In genomic region chr10:76961156-76961555, GRCm38 (mm10) we compare ENCODE assay signal across 7 mouse cellular contexts. TPM values are rescaled to one million over a fixed set of nuclear protein-coding genes. Genes with fewer than 3 reads are reported as not detected.
A peak's percentile ranks its signal among the peaks of the same experiment; 100 is the strongest.
DNase-seq lines count a peak whose midpoint lies in the region; ATAC-seq and TF ChIP-seq lines count a peak whose summit lies in the region.

No protein-coding gene starts in this region.

- H3K27me3 ChIP-seq in lung, postnatal 0 days (replicated peaks; ENCODE audit: insufficient read depth, low read length) = 0 out of 2 replicates have a peak, but pooled peaks cover 5% of the 10 kb centered on the region
- H3K27me3 ChIP-seq in forebrain, embryonic 16.5 days (replicated peaks; ENCODE audit: control insufficient read depth, insufficient read depth, low read length) = no peaks in the 10 kb centered on the region
- no peaks in the 10 kb centered on the region for H3K27me3 ChIP-seq in limb, embryonic 12.5 days
- no peaks in the 10 kb centered on the region for H3K27me3 ChIP-seq in stomach, embryonic 14.5 days (ENCODE audit: control insufficient read depth, insufficient read depth, low read length)

- ATAC-seq in lung, postnatal 0 days = no peak
- ATAC-seq in forebrain, embryonic 16.5 days = peak; percentile 1; the same call in 1 of the 2 replicates
- peak; percentile 5; the same call in 1 of the 2 replicates for ATAC-seq in limb, embryonic 12.5 days (ENCODE audit: insufficient number of reproducible peaks, insufficient read depth, low FRiP score, low TSS enrichment, low read depth)
- ATAC-seq in stomach, embryonic 14.5 days (ENCODE audit: insufficient number of reproducible peaks, insufficient read depth, low FRiP score, low read depth) = no peak

- H3K36me3 ChIP-seq in lung, postnatal 0 days (ENCODE audit: insufficient read depth, low read length) = no peaks in the 10 kb centered on the region
- no peaks in the 10 kb centered on the region for H3K36me3 ChIP-seq in forebrain, embryonic 16.5 days (ENCODE audit: control insufficient read depth, insufficient read depth)
- no peaks in the 10 kb centered on the region for H3K36me3 ChIP-seq in limb, embryonic 12.5 days
- H3K36me3 ChIP-seq in stomach, embryonic 14.5 days (ENCODE audit: control insufficient read depth, insufficient read depth, low read length) = no peaks in the 10 kb centered on the region

- H3K27ac ChIP-seq in lung, postnatal 0 days (ENCODE audit: low read length) = no peak overlapping the region
- H3K27ac ChIP-seq in forebrain, embryonic 16.5 days (ENCODE audit: low read length) = no peak overlapping the region; the same call in 1 of the 2 replicates
- no peak overlapping the region for H3K27ac ChIP-seq in limb, embryonic 12.5 days
- no peak overlapping the region for H3K27ac ChIP-seq in stomach, embryonic 14.5 days (ENCODE audit: low read length)

- intact Hi-C loops in left cerebral cortex, postnatal 14 days (cut with DNase I) = no loop called here

- peak overlapping the region; percentile 58 for H3K9ac ChIP-seq in lung, postnatal 0 days (replicated peaks; ENCODE audit: low read depth)
- H3K9ac ChIP-seq in forebrain, embryonic 16.5 days (replicated peaks; ENCODE audit: low read depth, low read length) = peak overlapping the region; percentile 87
- H3K9ac ChIP-seq in limb, embryonic 12.5 days (replicated peaks) = peak overlapping the region; percentile 79
- H3K9ac ChIP-seq in stomach, embryonic 14.5 days (replicated peaks; ENCODE audit: low read depth, low read length) = peak overlapping the region; percentile 58

- H3K4me1 ChIP-seq in lung, postnatal 0 days (ENCODE audit: insufficient read depth, low read depth, low read length) = peaks cover 6% of the 10 kb centered on the region; the same call in 1 of the 2 replicates
- H3K4me1 ChIP-seq in forebrain, embryonic 16.5 days (replicated peaks; ENCODE audit: control insufficient read depth, insufficient read depth, low read length) = peaks cover 22% of the 10 kb centered on the region
- peaks cover 39% of the 10 kb centered on the region for H3K4me1 ChIP-seq in limb, embryonic 12.5 days (replicated peaks)
- H3K4me1 ChIP-seq in stomach, embryonic 14.5 days (ENCODE audit: control insufficient read depth, insufficient read depth, low read length) = peaks cover 30% of the 10 kb centered on the region

- peak overlapping the region; percentile 94 for H3K4me2 ChIP-seq in lung, postnatal 0 days (replicated peaks; ENCODE audit: low read depth, low read length)
- H3K4me2 ChIP-seq in forebrain, embryonic 16.5 days (ENCODE audit: low read length) = peak overlapping the region; percentile 96
- H3K4me2 ChIP-seq in limb, embryonic 12.5 days = peak overlapping the region; percentile 94
- peak overlapping the region; percentile 98 for H3K4me2 ChIP-seq in stomach, embryonic 14.5 days (replicated peaks; ENCODE audit: low read depth, low read length)

- H3K9me3 ChIP-seq in lung, postnatal 0 days (ENCODE audit: low read length) = no peaks in the 10 kb centered on the region
- no peaks in the 10 kb centered on the region for H3K9me3 ChIP-seq in forebrain, embryonic 16.5 days (ENCODE audit: control insufficient read depth, low read length)
- no peaks in the 10 kb centered on the region for H3K9me3 ChIP-seq in limb, embryonic 12.5 days
- H3K9me3 ChIP-seq in stomach, embryonic 14.5 days (ENCODE audit: control insufficient read depth, low read depth, low read length) = no peaks in the 10 kb centered on the region

- peak; percentile 9 for DNase-seq in lung, postnatal 0 days (ENCODE audit: low spot score)
- DNase-seq in lung, postnatal 4 days = no peak
- DNase-seq in left cerebral cortex, postnatal 14 days (ENCODE audit: low spot score in 2 of 2) = no peak
- DNase-seq in urinary bladder, postnatal 14 days (ENCODE audit: low spot score) = no peak

- peak overlapping the region; percentile 59 for H3K4me3 ChIP-seq in lung, postnatal 0 days (ENCODE audit: low read depth, low read length)
- H3K4me3 ChIP-seq in forebrain, embryonic 16.5 days (replicated peaks; ENCODE audit: low read length) = peak overlapping the region; percentile 78
- peak overlapping the region; percentile 65 for H3K4me3 ChIP-seq in limb, embryonic 12.5 days (replicated peaks)
- H3K4me3 ChIP-seq in stomach, embryonic 14.5 days (ENCODE audit: low read depth, low read length) = peak overlapping the region; percentile 58

- no peak for TF ChIP-seq EP300 in lung, postnatal 0 days (IDR thresholded peaks at IDR 0.05)

- TF ChIP-seq CTCF in lung, postnatal 0 days (IDR thresholded peaks at IDR 0.05) = no peak

- WGBS in lung, postnatal 0 days = 13% methylated on average over 11 of the region's 11 CpGs
- 5% methylated on average over 11 of the region's 11 CpGs for WGBS in forebrain, embryonic 16.5 days
- 9% methylated on average over 11 of the region's 11 CpGs for WGBS in limb, embryonic 12.5 days
- WGBS in stomach, embryonic 14.5 days = 10% methylated on average over 11 of the region's 11 CpGs

RNA-seq across cellular contexts. Expression of gene Pcbp3, which starts 0.5 kb away (rescaled TPM):
- polyA plus RNA-seq in lung, postnatal 0 days (2015; fragmentation: Nextera tagmentation; extraction: Ambion mirVana) = 29.0 and 29.3 TPM in 2 replicates
- 58.9 and 64.2 TPM in 2 replicates for polyA plus RNA-seq in forebrain, embryonic 16.5 days (2015; fragmentation: Nextera tagmentation; extraction: Ambion mirVana)
- 33.0 and 34.8 TPM in 2 replicates for polyA plus RNA-seq in limb, embryonic 12.5 days (2016; fragmentation: Nextera tagmentation; extraction: Ambion mirVana)
- polyA plus RNA-seq in stomach, embryonic 14.5 days (2014; fragmentation: Nextera tagmentation; extraction: Ambion mirVana) = 27.3 and 28.2 TPM in 2 replicates
- 10 to 100 TPM; 63.0 to 69.9 TPM for total RNA-seq in left cerebral cortex, postnatal 14 days (2021)

Comparison
In these comparisons a context has a peak if more than half of its experiments do, and no peak if none do; other contexts are left out.
1. ATAC-seq: peak in forebrain, embryonic 16.5 days (single experiment) and limb, embryonic 12.5 days (single experiment); none in lung, postnatal 0 days (single experiment) and stomach, embryonic 14.5 days (single experiment).
2. Peak in every context shown above with its lines, with median percentiles within 50 percentile points of each other: H3K4me2 ChIP-seq, H3K4me3 ChIP-seq and H3K9ac ChIP-seq.